Mouse (Mus musculus): Measurements from ENCODE around the gene 1520401A03Rik. TPM values are rescaled to one million over a fixed set of nuclear protein-coding genes. Genes with fewer than 3 reads are reported as not detected.

1520401A03Rik gene
- polyA plus RNA-seq, 1 experiment from 2014 or later = 0.16 TPM

GRCm38 (mm10) chr17:23705525-23706104 is 17.0 kb downstream of the 1520401A03Rik start:
- no peaks in the 10 kb centered on the region for H3K4me1 ChIP-seq (replicated peaks; ENCODE audit: control insufficient read depth, insufficient read depth)
- DNase-seq (ENCODE audit: low spot score) = no peak
- no peak; the same call in 1 of the 2 replicates for ATAC-seq (ENCODE audit: low FRiP score, low TSS enrichment)
- H3K9ac ChIP-seq (ENCODE audit: low read length) = no peak overlapping the region
- no peaks in the 10 kb centered on the region for H3K36me3 ChIP-seq (ENCODE audit: control insufficient read depth, insufficient read depth, low read length)
- no peak overlapping the region for H3K4me2 ChIP-seq (replicated peaks; ENCODE audit: low read depth)
- no peak for TF ChIP-seq EP300 (optimal IDR thresholded peaks at IDR 0.05)
- no peak for TF ChIP-seq CTCF (IDR thresholded peaks at IDR 0.05; ENCODE audit: low read depth)
- H3K27ac ChIP-seq (replicated peaks) = no peak overlapping the region
- H3K27me3 ChIP-seq (ENCODE audit: control insufficient read depth, insufficient read depth, low read length) = no peaks in the 10 kb centered on the region
- 75% methylated on average over 7 of the region's 7 CpGs for WGBS
- H3K4me3 ChIP-seq (ENCODE audit: low read depth, low read length) = no peak overlapping the region
- H3K9me3 ChIP-seq (ENCODE audit: control insufficient read depth, low read length) = no peaks in the 10 kb centered on the region

- Histone ChIP-seq H3K4me3 (ENCODE audit: low read depth, low read length) (no peak overlapping the region), H3K27ac (replicated peaks) (no peak overlapping the region), H3K4me2 (replicated peaks; ENCODE audit: low read depth) (no peak overlapping the region), H3K9ac (ENCODE audit: low read length) (no peak overlapping the region), H3K36me3 (ENCODE audit: control insufficient read depth, insufficient read depth, low read length) (no peaks in the 10 kb centered on the region), H3K27me3 (ENCODE audit: control insufficient read depth, insufficient read depth, low read length) (no peaks in the 10 kb centered on the region), H3K9me3 (ENCODE audit: control insufficient read depth, low read length) (no peaks in the 10 kb centered on the region), H3K4me1 (replicated peaks; ENCODE audit: control insufficient read depth, insufficient read depth) (no peaks in the 10 kb centered on the region)
- no peak for TF ChIP-seq EP300 (optimal IDR thresholded peaks at IDR 0.05)
- no peak for TF ChIP-seq CTCF (IDR thresholded peaks at IDR 0.05; ENCODE audit: low read depth)
- 40% methylated on average over 7 of the region's 7 CpGs for WGBS
- no peak for DNase-seq (ENCODE audit: low spot score)
- ATAC-seq (ENCODE audit: low FRiP score, low TSS enrichment) = no peak
Observed at GRCm38 (mm10) chr17:23704741-23705140, 17.8 kb downstream of the 1520401A03Rik start.

GRCm38 (mm10) chr17:23703301-23703700 is 19.3 kb downstream of the 1520401A03Rik start:
- ATAC-seq (ENCODE audit: low FRiP score, low TSS enrichment) (no peak), DNase-seq (ENCODE audit: low spot score) (no peak)
- no peak overlapping the region for H3K27ac ChIP-seq (replicated peaks)
- no peaks in the 10 kb centered on the region for H3K9me3 ChIP-seq (ENCODE audit: control insufficient read depth, low read length)
- no peaks in the 10 kb centered on the region for H3K36me3 ChIP-seq (ENCODE audit: control insufficient read depth, insufficient read depth, low read length)
- H3K4me2 ChIP-seq (replicated peaks; ENCODE audit: low read depth) = no peak overlapping the region
- H3K4me3 ChIP-seq (ENCODE audit: low read depth, low read length) = no peak overlapping the region
- TF ChIP-seq EP300 (optimal IDR thresholded peaks at IDR 0.05) = no peak
- WGBS = 83% methylated on average over 9 of the region's 9 CpGs
- no peak overlapping the region for H3K9ac ChIP-seq (ENCODE audit: low read length)
- H3K27me3 ChIP-seq (ENCODE audit: control insufficient read depth, insufficient read depth, low read length) = no peaks in the 10 kb centered on the region
- H3K4me1 ChIP-seq (replicated peaks; ENCODE audit: control insufficient read depth, insufficient read depth) = no peaks in the 10 kb centered on the region

GRCm38 (mm10) chr17:23700079-23700478 is 22.5 kb downstream of the 1520401A03Rik start:
- Histone ChIP-seq H3K27me3 (ENCODE audit: control insufficient read depth, insufficient read depth, low read length) (no peaks in the 10 kb centered on the region), H3K4me3 (ENCODE audit: low read depth, low read length) (peak overlapping the region; percentile 63), H3K4me1 (replicated peaks; ENCODE audit: control insufficient read depth, insufficient read depth) (no peaks in the 10 kb centered on the region), H3K36me3 (ENCODE audit: control insufficient read depth, insufficient read depth, low read length) (no peaks in the 10 kb centered on the region), H3K9me3 (ENCODE audit: control insufficient read depth, low read length) (no peaks in the 10 kb centered on the region), H3K27ac (replicated peaks) (no peak overlapping the region), H3K4me2 (replicated peaks; ENCODE audit: low read depth) (peak overlapping the region; percentile 100), H3K9ac (ENCODE audit: low read length) (peak overlapping the region; percentile 64)
- TF ChIP-seq EP300 (optimal IDR thresholded peaks at IDR 0.05) = no peak
- TF ChIP-seq CTCF (IDR thresholded peaks at IDR 0.05; ENCODE audit: low read depth) = peak; percentile 90
- ATAC-seq (ENCODE audit: low FRiP score, low TSS enrichment) = peak; percentile 98
- DNase-seq (ENCODE audit: low spot score) = peak; percentile 92
- WGBS = under 1% methylated on average over 27 of the region's 28 CpGs

GRCm38 (mm10) chr17:23699131-23700077 is 23.2 kb downstream of the 1520401A03Rik start:
- no peaks in the 10 kb centered on the region for H3K36me3 ChIP-seq (ENCODE audit: control insufficient read depth, insufficient read depth, low read length)
- H3K4me3 ChIP-seq (ENCODE audit: low read depth, low read length) = peak overlapping the region; percentile 63
- H3K27me3 ChIP-seq (ENCODE audit: control insufficient read depth, insufficient read depth, low read length) = no peaks in the 10 kb centered on the region
- H3K4me1 ChIP-seq (replicated peaks; ENCODE audit: control insufficient read depth, insufficient read depth) = no peaks in the 10 kb centered on the region
- H3K9ac ChIP-seq (ENCODE audit: low read length) = peak overlapping the region; percentile 64
- H3K27ac ChIP-seq (replicated peaks) = no peak overlapping the region
- ATAC-seq (ENCODE audit: low FRiP score, low TSS enrichment) (peak; percentile 48), DNase-seq (ENCODE audit: low spot score) (peak; percentile 49)
- peak overlapping the region; percentile 100 for H3K4me2 ChIP-seq (replicated peaks; ENCODE audit: low read depth)
- WGBS = 1% methylated on average over 58 of the region's 101 CpGs
- no peaks in the 10 kb centered on the region for H3K9me3 ChIP-seq (ENCODE audit: control insufficient read depth, low read length)
- TF ChIP-seq EP300 (optimal IDR thresholded peaks at IDR 0.05) (no peak), CTCF (IDR thresholded peaks at IDR 0.05; ENCODE audit: low read depth) (no peak)

GRCm38 (mm10) chr17:23695801-23696200 is 26.8 kb downstream of the 1520401A03Rik start:
- Histone ChIP-seq H3K4me3 (ENCODE audit: low read depth, low read length) (no peak overlapping the region), H3K36me3 (ENCODE audit: control insufficient read depth, insufficient read depth, low read length) (no peaks in the 10 kb centered on the region), H3K9ac (ENCODE audit: low read length) (no peak overlapping the region), H3K4me2 (replicated peaks; ENCODE audit: low read depth) (no peak overlapping the region), H3K27ac (replicated peaks) (no peak overlapping the region), H3K4me1 (replicated peaks; ENCODE audit: control insufficient read depth, insufficient read depth) (no peaks in the 10 kb centered on the region), H3K9me3 (ENCODE audit: control insufficient read depth, low read length) (no peaks in the 10 kb centered on the region), H3K27me3 (ENCODE audit: control insufficient read depth, insufficient read depth, low read length) (no peaks in the 10 kb centered on the region)
- TF ChIP-seq CTCF (IDR thresholded peaks at IDR 0.05; ENCODE audit: low read depth) (no peak), EP300 (optimal IDR thresholded peaks at IDR 0.05) (no peak)
- no peak for ATAC-seq (ENCODE audit: low FRiP score, low TSS enrichment)
- WGBS = 27% methylated on average over 3 of the region's 3 CpGs
- no peak for DNase-seq (ENCODE audit: low spot score)
